Mouse (Mus musculus): ENCODE results near the gene Elmod3.

The Elmod3 gene

GRCm38 (mm10) chr6:72610261-72610660 is 12.0 kb upstream of the Elmod3 start:
- DNase-seq (ENCODE audit: low spot score): no peak

- no peak for DNase-seq (ENCODE audit: low spot score)
These were observed 10.5 kb upstream of the Elmod3 start for GRCm38 (mm10) chr6:72608662-72609184.

- DNase-seq (ENCODE audit: low spot score): no peak
These were observed 9.5 kb upstream of the Elmod3 start for GRCm38 (mm10) chr6:72607676-72608075.

- DNase-seq (ENCODE audit: low spot score): no peak
These were observed 8.8 kb upstream of the Elmod3 start for GRCm38 (mm10) chr6:72607060-72607459.

- DNase-seq (ENCODE audit: low spot score): no peak
These were observed 5.9 kb upstream of the Elmod3 start for GRCm38 (mm10) chr6:72604066-72604465.

DNA sequence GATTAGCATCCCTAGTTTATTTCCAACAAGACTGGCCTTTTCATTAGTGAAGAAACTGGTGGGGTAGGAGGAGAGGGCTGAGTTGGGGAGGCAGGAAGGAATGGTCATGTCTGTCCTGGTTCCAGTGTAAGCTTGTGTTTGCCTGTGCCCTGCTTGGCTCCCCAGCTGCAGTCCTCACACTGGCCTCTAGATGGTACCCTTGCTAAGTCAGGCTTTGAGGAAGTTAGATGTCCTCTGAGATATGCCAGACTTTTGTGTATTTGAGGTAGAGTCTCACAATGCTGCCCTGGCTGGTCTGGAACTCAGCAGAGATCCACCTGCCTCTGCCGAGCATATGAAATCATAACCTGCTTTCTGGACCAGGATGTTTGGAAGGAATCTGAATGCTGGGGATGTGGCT is 3.5 kb upstream of the Elmod3 start:
- peak; percentile 47 for DNase-seq (ENCODE audit: low spot score)

GRCm38 (mm10) chr6:72600771-72601170 is 2.6 kb upstream of the Elmod3 start:
- DNase-seq (ENCODE audit: low spot score): no peak

- no peak for DNase-seq (ENCODE audit: low spot score)
These were observed 2.0 kb upstream of the Elmod3 start for GRCm38 (mm10) chr6:72600216-72600615.

GRCm38 (mm10) chr6:72598791-72599557 is 761 bp upstream of the Elmod3 start:
- no peak for DNase-seq (ENCODE audit: low spot score)

DNA sequence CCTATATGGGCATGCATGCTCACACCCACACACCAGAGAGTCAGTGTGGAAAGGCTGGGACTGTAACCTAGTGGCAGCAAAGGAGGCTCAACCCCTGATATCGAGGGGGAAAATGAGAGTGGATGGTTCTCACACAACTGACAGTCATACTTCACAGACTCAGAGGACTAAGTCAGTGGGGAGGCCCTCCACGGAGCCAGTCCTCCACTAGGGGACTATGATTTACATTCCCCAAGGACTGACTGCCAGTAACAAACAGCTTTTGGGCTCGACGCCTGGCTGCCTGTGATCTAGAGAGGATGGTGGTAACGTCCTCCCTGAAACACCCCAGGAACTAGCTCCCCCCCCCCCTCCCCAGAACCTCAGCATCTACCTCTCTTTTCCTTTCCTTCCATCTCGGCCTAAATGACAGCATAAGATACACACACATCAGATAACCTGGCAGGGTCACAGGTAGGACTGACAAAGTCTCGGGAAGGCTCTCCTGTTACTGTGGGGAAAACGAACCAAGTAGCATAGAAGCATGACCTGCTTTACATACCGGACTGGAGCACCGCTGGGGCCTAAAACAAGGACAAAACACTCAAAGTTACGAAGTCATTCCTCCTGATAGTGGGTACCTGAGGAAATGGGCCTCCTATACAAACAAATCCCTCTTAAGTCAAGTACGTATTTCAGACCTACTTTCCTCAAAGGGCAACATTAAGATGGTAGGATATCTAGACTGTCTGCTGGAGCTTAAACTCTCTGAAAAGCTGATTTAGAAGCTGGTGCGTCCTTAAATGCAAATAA is 934 bp downstream of the Elmod3 start:
- DNase-seq (ENCODE audit: low spot score): no peak

GRCm38 (mm10) chr6:72593914-72594313 is 4.3 kb downstream of the Elmod3 start:
- no peak for DNase-seq (ENCODE audit: low spot score)

DNA sequence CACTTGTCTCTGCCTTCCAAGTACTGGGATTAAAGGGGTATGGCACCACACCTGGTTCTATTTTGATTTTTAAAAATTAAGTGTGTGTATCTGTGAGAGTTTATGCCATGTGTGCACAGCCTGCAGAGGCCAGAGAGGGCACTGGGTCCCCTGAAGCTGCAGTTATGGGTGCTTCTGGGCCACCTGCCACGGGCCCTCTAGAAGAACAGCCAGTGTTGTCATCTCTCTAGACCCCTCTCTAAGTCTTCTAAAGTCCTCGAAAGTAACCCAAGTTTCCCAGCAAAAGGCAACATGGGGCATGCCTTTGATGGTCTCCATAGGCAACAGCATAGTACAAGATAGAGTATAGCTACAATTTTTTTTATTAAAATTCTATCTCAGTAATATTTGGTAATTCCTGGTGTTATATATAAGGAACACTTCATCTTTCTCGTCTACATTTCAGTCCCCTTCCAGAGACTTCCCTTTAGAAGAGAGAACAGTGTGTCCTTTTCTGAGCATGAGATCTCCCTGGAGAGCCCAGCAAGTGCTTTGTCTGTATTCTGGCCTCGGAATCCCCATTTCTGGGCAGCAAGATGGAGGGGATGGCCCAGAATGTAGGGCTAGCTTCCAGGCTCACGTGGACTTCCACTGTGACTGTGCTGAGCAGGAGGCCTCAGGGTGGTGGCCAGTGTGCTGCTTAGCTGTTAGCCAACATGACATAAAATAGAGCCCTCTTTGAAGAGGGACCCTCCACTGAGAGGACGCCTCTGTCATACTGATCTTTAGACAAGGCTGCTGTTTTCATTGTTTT is 5.0 kb downstream of the Elmod3 start:
- DNase-seq (ENCODE audit: low spot score): no peak

- DNase-seq (ENCODE audit: low spot score): no peak
These were observed 8.1 kb downstream of the Elmod3 start for GRCm38 (mm10) chr6:72590111-72590510.

DNA sequence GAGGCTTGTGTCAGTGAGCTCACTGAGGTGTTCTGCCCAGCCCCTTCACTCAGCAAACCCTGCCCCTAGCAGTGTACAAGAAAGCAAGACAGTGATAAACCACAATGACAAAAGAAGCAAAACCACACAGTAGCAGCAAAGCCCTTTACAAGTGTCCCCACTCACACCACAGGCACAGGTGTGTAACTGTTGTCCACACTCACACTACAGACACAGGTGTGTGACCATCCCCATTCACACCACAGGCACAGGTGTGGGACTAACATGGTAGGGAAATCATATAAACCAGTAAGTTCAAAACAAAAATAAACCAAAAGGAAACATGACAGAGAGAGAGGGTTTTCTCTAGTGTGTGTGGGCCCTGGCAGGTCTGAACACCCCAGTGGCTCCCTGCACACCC is 9.9 kb downstream of the Elmod3 start:
- no peak for DNase-seq (ENCODE audit: low spot score)

- DNase-seq (ENCODE audit: low spot score): no peak
These were observed 11.5 kb downstream of the Elmod3 start for GRCm38 (mm10) chr6:72586701-72587100.

DNA sequence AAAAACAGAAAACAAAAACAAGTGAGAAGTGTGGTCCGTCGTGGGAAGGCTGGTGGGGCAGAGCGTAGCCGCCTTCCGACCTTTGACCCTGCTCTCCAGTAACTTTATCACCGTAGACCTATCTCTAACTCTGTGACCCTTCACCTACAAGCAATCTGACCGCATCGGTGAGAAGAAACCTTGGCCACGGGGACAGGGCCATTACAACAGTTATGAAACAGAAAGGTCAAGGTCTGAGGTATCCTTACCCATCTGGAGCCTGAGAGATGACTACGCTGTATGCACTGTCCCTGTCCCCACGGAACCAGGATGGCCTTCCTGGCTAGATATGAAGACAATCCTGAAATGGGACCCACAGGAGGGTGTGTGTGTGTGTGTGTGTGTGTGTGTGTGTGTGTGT is 14.1 kb downstream of the Elmod3 start:
- DNase-seq (ENCODE audit: low spot score): no peak

DNA sequence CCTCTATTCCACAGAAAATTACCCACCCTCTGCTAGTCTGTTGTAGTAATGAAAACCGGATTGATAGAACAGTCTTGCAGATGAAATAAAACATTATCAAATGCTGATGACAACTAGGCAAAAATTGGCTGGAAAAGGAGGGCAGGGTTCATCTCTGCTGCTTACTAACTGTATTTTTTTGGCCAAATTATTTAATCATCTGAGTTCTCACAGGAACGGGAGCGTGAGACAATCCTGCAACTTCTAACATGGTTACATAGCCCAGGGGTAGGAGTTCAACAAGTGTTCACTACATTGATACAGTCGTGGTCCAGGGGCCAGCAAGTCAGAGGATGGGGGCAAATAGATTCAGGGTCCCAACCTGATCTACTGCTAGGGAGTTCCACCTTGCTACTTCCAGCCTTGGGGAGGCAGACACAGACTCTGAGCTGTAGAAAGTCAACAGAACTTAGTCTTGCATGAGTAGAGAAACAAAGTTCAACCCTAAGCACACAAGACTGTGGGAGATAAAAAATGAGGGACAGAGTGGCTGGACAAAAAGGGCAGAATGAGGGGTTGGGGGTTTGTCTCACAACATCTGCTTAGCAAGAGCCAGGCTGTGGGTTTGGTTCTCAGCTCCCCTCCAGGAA is 14.9 kb downstream of the Elmod3 start:
- no peak for DNase-seq (ENCODE audit: low spot score)

DNA sequence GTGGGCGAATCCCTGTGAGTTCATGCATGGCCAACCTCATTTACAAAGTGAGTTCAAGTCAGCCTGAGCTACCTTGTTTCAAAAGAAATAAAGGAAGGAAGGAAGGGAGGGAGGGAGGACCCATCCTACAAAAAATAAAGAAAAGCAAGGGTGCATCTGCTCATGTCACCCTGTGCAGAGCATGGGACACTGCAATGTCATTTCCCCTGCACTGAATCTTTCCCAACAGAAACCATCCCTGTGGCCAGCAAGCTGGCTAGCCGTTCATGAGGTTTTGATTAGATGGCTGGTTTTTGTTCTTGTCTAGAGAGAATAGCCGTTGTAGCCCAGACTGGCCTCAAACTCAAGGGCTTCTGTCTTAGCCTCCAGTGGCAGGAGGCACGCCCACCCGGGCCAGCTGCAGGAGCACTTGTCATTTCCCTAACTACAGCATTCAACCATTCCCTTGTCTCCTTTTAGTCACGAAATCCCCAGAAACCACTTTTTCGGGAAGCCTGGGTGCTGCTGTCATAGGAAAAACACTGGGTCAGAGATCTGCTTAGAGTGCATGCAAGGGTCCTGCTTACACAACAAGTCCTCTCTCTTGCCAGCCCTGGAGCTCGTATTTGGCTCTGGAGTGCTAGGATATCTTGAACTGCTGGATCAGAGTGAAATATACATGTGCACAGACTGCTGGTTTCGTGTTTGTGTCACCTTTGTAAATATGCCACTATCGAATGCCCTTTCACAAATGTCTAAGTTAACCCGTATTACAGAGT is 16.4 kb downstream of the Elmod3 start:
- no peak for DNase-seq (ENCODE audit: low spot score)

GRCm38 (mm10) chr6:72576041-72576440 is 22.2 kb downstream of the Elmod3 start:
- DNase-seq (ENCODE audit: low spot score): no peak

GRCm38 (mm10) chr6:72571826-72572225 is 26.4 kb downstream of the Elmod3 start:
- no peak for DNase-seq (ENCODE audit: low spot score)
